Mouse (Mus musculus): ENCODE data around the gene Cep57l1. TPM values are rescaled to one million over a fixed set of nuclear protein-coding genes. Genes with fewer than 3 reads are reported as not detected.

Cep57l1 gene
- polyA plus RNA-seq, 1 experiment from 2014 or later: 31.1 TPM

- no peaks in the 10 kb centered on the region for H3K9me3 ChIP-seq (ENCODE audit: control insufficient read depth, low read length)
- no peaks in the 10 kb centered on the region; the same call in 1 of the 2 replicates for H3K36me3 ChIP-seq (ENCODE audit: control insufficient read depth, insufficient read depth, low read length)
- H3K4me3 ChIP-seq (ENCODE audit: low read depth, low read length): no peak overlapping the region
- no peaks in the 10 kb centered on the region for H3K27me3 ChIP-seq (replicated peaks; ENCODE audit: control insufficient read depth, insufficient read depth, low read length)
- no peak overlapping the region for H3K9ac ChIP-seq (ENCODE audit: low read depth, low read length)
- H3K27ac ChIP-seq (ENCODE audit: low read depth, low read length): no peak overlapping the region
- WGBS: 79% methylated on average over 4 of the region's 4 CpGs
- ATAC-seq (replicated peaks; ENCODE audit: low FRiP score) (no peak), DNase-seq (ENCODE audit: low spot score) (no peak)
- no peak overlapping the region for H3K4me2 ChIP-seq
- no peaks in the 10 kb centered on the region for H3K4me1 ChIP-seq (replicated peaks; ENCODE audit: control insufficient read depth, insufficient read depth, low read length)
Observed at GRCm38 (mm10) chr10:41744006-41744405, 65.7 kb downstream of the Cep57l1 start.

- H3K9ac ChIP-seq (ENCODE audit: low read depth, low read length): no peak overlapping the region
- no peaks in the 10 kb centered on the region for H3K27me3 ChIP-seq (replicated peaks; ENCODE audit: control insufficient read depth, insufficient read depth, low read length)
- ATAC-seq (replicated peaks; ENCODE audit: low FRiP score): no peak
- H3K4me1 ChIP-seq (replicated peaks; ENCODE audit: control insufficient read depth, insufficient read depth, low read length): no peaks in the 10 kb centered on the region
- H3K36me3 ChIP-seq (ENCODE audit: control insufficient read depth, insufficient read depth, low read length): peaks cover 4% of the 10 kb centered on the region; the same call in 1 of the 2 replicates
- no peak overlapping the region for H3K27ac ChIP-seq (ENCODE audit: low read depth, low read length)
- no peak overlapping the region for H3K4me3 ChIP-seq (ENCODE audit: low read depth, low read length)
- WGBS: 79% methylated on average over 2 of the region's 2 CpGs
- DNase-seq (ENCODE audit: low spot score): no peak
- no peaks in the 10 kb centered on the region for H3K9me3 ChIP-seq (ENCODE audit: control insufficient read depth, low read length)
- no peak overlapping the region for H3K4me2 ChIP-seq
Observed at GRCm38 (mm10) chr10:41740221-41740620, 69.5 kb downstream of the Cep57l1 start.

GRCm38 (mm10) chr10:41737245-41737644 is 72.4 kb downstream of the Cep57l1 start:
- H3K36me3 ChIP-seq (ENCODE audit: control insufficient read depth, insufficient read depth, low read length): peaks cover 4% of the 10 kb centered on the region; the same call in 1 of the 2 replicates
- ATAC-seq (replicated peaks; ENCODE audit: low FRiP score): no peak

GRCm38 (mm10) chr10:41735398-41735797 is 74.3 kb downstream of the Cep57l1 start:
- no peaks in the 10 kb centered on the region for H3K27me3 ChIP-seq (replicated peaks; ENCODE audit: control insufficient read depth, insufficient read depth, low read length)
- H3K4me2 ChIP-seq: no peak overlapping the region

More at GRCm38 (mm10) chr10:41737245-41737644, 72.4 kb downstream of the Cep57l1 start:
- no peak for DNase-seq (ENCODE audit: low spot score)
- Histone ChIP-seq H3K27me3 (replicated peaks; ENCODE audit: control insufficient read depth, insufficient read depth, low read length) (no peaks in the 10 kb centered on the region), H3K9ac (ENCODE audit: low read depth, low read length) (no peak overlapping the region), H3K4me2 (no peak overlapping the region), H3K9me3 (ENCODE audit: control insufficient read depth, low read length) (no peaks in the 10 kb centered on the region), H3K27ac (ENCODE audit: low read depth, low read length) (no peak overlapping the region), H3K4me1 (replicated peaks; ENCODE audit: control insufficient read depth, insufficient read depth, low read length) (no peaks in the 10 kb centered on the region), H3K4me3 (ENCODE audit: low read depth, low read length) (no peak overlapping the region)
- 96% methylated on average over 16 of the region's 16 CpGs for WGBS

GRCm38 (mm10) chr10:41733214-41733613 is 76.5 kb downstream of the Cep57l1 start:
- Histone ChIP-seq H3K4me2 (no peak overlapping the region), H3K9ac (ENCODE audit: low read depth, low read length) (no peak overlapping the region), H3K4me1 (replicated peaks; ENCODE audit: control insufficient read depth, insufficient read depth, low read length) (no peaks in the 10 kb centered on the region), H3K36me3 (ENCODE audit: control insufficient read depth, insufficient read depth, low read length) (peaks cover 3% of the 10 kb centered on the region; the same call in 1 of the 2 replicates), H3K9me3 (ENCODE audit: control insufficient read depth, low read length) (no peaks in the 10 kb centered on the region; the same call in 1 of the 2 replicates), H3K4me3 (ENCODE audit: low read depth, low read length) (no peak overlapping the region), H3K27ac (ENCODE audit: low read depth, low read length) (no peak overlapping the region), H3K27me3 (replicated peaks; ENCODE audit: control insufficient read depth, insufficient read depth, low read length) (no peaks in the 10 kb centered on the region)
- DNase-seq (ENCODE audit: low spot score) (no peak), ATAC-seq (replicated peaks; ENCODE audit: low FRiP score) (no peak)
- 93% methylated on average over 3 of the region's 3 CpGs for WGBS

More at GRCm38 (mm10) chr10:41735398-41735797, 74.3 kb downstream of the Cep57l1 start:
- ATAC-seq (replicated peaks; ENCODE audit: low FRiP score) (no peak), DNase-seq (ENCODE audit: low spot score) (no peak)
- no peak overlapping the region for H3K4me3 ChIP-seq (ENCODE audit: low read depth, low read length)
- H3K4me1 ChIP-seq (replicated peaks; ENCODE audit: control insufficient read depth, insufficient read depth, low read length): no peaks in the 10 kb centered on the region
- H3K9me3 ChIP-seq (ENCODE audit: control insufficient read depth, low read length): no peaks in the 10 kb centered on the region
- no peak overlapping the region for H3K27ac ChIP-seq (ENCODE audit: low read depth, low read length)
- peaks cover 4% of the 10 kb centered on the region; the same call in 1 of the 2 replicates for H3K36me3 ChIP-seq (ENCODE audit: control insufficient read depth, insufficient read depth, low read length)
- no peak overlapping the region for H3K9ac ChIP-seq (ENCODE audit: low read depth, low read length)
- WGBS: 78% methylated on average over 6 of the region's 6 CpGs

- no peaks in the 10 kb centered on the region for H3K4me1 ChIP-seq (replicated peaks; ENCODE audit: control insufficient read depth, insufficient read depth, low read length)
- no peak overlapping the region for H3K9ac ChIP-seq (ENCODE audit: low read depth, low read length)
- H3K9me3 ChIP-seq (ENCODE audit: control insufficient read depth, low read length): peaks cover 3% of the 10 kb centered on the region; the same call in 1 of the 2 replicates
- H3K4me3 ChIP-seq (ENCODE audit: low read depth, low read length): no peak overlapping the region
- H3K4me2 ChIP-seq: no peak overlapping the region
- peaks cover 7% of the 10 kb centered on the region for H3K36me3 ChIP-seq (ENCODE audit: control insufficient read depth, insufficient read depth, low read length)
- DNase-seq (ENCODE audit: low spot score): no peak
- H3K27me3 ChIP-seq (replicated peaks; ENCODE audit: control insufficient read depth, insufficient read depth, low read length): no peaks in the 10 kb centered on the region
- H3K27ac ChIP-seq (ENCODE audit: low read depth, low read length): no peak overlapping the region
- 91% methylated on average over 4 of the region's 4 CpGs for WGBS
- no peak for ATAC-seq (replicated peaks; ENCODE audit: low FRiP score)
Observed at GRCm38 (mm10) chr10:41731932-41732331, 77.7 kb downstream of the Cep57l1 start.

GRCm38 (mm10) chr10:41730746-41731145 is 78.9 kb downstream of the Cep57l1 start:
- DNase-seq (ENCODE audit: low spot score): no peak
- H3K4me1 ChIP-seq (replicated peaks; ENCODE audit: control insufficient read depth, insufficient read depth, low read length): no peaks in the 10 kb centered on the region
- no peak overlapping the region for H3K4me2 ChIP-seq
- H3K36me3 ChIP-seq (ENCODE audit: control insufficient read depth, insufficient read depth, low read length): peaks cover 5% of the 10 kb centered on the region
- H3K9ac ChIP-seq (ENCODE audit: low read depth, low read length): no peak overlapping the region
- H3K27ac ChIP-seq (ENCODE audit: low read depth, low read length): no peak overlapping the region
- no peak for ATAC-seq (replicated peaks; ENCODE audit: low FRiP score)
- WGBS: 93% methylated on average over 10 of the region's 10 CpGs
- peaks cover 3% of the 10 kb centered on the region; the same call in 1 of the 2 replicates for H3K9me3 ChIP-seq (ENCODE audit: control insufficient read depth, low read length)
- H3K27me3 ChIP-seq (replicated peaks; ENCODE audit: control insufficient read depth, insufficient read depth, low read length): no peaks in the 10 kb centered on the region
- no peak overlapping the region for H3K4me3 ChIP-seq (ENCODE audit: low read depth, low read length)

- H3K27ac ChIP-seq (ENCODE audit: low read depth, low read length): no peak overlapping the region
Observed at GRCm38 (mm10) chr10:41726215-41726614, 83.5 kb downstream of the Cep57l1 start.

GRCm38 (mm10) chr10:41719587-41719986 is 90.1 kb downstream of the Cep57l1 start:
- H3K27me3 ChIP-seq (replicated peaks; ENCODE audit: control insufficient read depth, insufficient read depth, low read length): no peaks in the 10 kb centered on the region
- H3K4me2 ChIP-seq: no peak overlapping the region
- WGBS: 93% methylated on average over 9 of the region's 9 CpGs
- no peak overlapping the region for H3K27ac ChIP-seq (ENCODE audit: low read depth, low read length)
- ATAC-seq (replicated peaks; ENCODE audit: low FRiP score): no peak
- no peak for DNase-seq (ENCODE audit: low spot score)
- H3K9ac ChIP-seq (ENCODE audit: low read depth, low read length): no peak overlapping the region
- no peaks in the 10 kb centered on the region for H3K4me1 ChIP-seq (replicated peaks; ENCODE audit: control insufficient read depth, insufficient read depth, low read length)
- H3K4me3 ChIP-seq (ENCODE audit: low read depth, low read length): no peak overlapping the region
- no peaks in the 10 kb centered on the region for H3K36me3 ChIP-seq (ENCODE audit: control insufficient read depth, insufficient read depth, low read length)
- no peaks in the 10 kb centered on the region for H3K9me3 ChIP-seq (ENCODE audit: control insufficient read depth, low read length)

More at GRCm38 (mm10) chr10:41726215-41726614, 83.5 kb downstream of the Cep57l1 start:
- Histone ChIP-seq H3K4me1 (replicated peaks; ENCODE audit: control insufficient read depth, insufficient read depth, low read length) (no peaks in the 10 kb centered on the region), H3K4me3 (ENCODE audit: low read depth, low read length) (no peak overlapping the region), H3K27me3 (replicated peaks; ENCODE audit: control insufficient read depth, insufficient read depth, low read length) (no peaks in the 10 kb centered on the region), H3K4me2 (no peak overlapping the region), H3K9me3 (ENCODE audit: control insufficient read depth, low read length) (peaks cover 3% of the 10 kb centered on the region; the same call in 1 of the 2 replicates), H3K36me3 (ENCODE audit: control insufficient read depth, insufficient read depth, low read length) (peaks cover 5% of the 10 kb centered on the region), H3K9ac (ENCODE audit: low read depth, low read length) (no peak overlapping the region)
- no peak for ATAC-seq (replicated peaks; ENCODE audit: low FRiP score)
- WGBS: 88% methylated on average over 9 of the region's 9 CpGs
- no peak for DNase-seq (ENCODE audit: low spot score)

Data from liver, embryonic 11.5 days (tissue).